Mouse (Mus musculus) CH12.LX (cell line): ENCODE measurements around the gene Irgc1. TPM values are rescaled to one million over a fixed set of nuclear protein-coding genes. Genes with fewer than 3 reads are reported as not detected.

Source experiments
- DNase-seq: peaks from one replicate; pipeline ENCODE4 v3.0.0-alpha.2; 2013; ENCODE audit errors: extremely low read depth
- H3K27ac ChIP-seq: 2 replicates; pipeline ENCODE4 v1.5.1; 2012; ENCODE audit warnings: low read depth, mild to moderate bottlenecking, control low read depth, moderate library complexity; ENCODE audit not compliant: insufficient read depth
- H3K27me3 ChIP-seq: replicated peaks from 2 replicates; pipeline ENCODE3; 2012; ENCODE audit warnings: inconsistent platforms
- H3K36me3 ChIP-seq, 2 experiments: replicated peaks in 1 of 2; 2 replicates each; pipeline versions ENCODE3 to v1.6.1; 2012; ENCODE audit warnings: inconsistent platforms in 1 of 2, low read length in 1 of 2, mild to moderate bottlenecking in 1 of 2, mixed read lengths in 1 of 2, moderate library complexity in 1 of 2; ENCODE audit not compliant: control insufficient read depth in 1 of 2, insufficient read depth in 1 of 2
- H3K4me1 ChIP-seq, 2 experiments: 2 replicates each; pipeline ENCODE4 v1.6.1; 2012; ENCODE audit warnings: inconsistent platforms in 1 of 2, moderate library complexity in 1 of 2; ENCODE audit not compliant: insufficient read depth in 2 of 2, control insufficient read depth in 1 of 2
- H3K4me2 ChIP-seq: 2 replicates; pipeline ENCODE4 v1.6.1; 2012; ENCODE audit warnings: low read depth, mild to moderate bottlenecking, control low read depth; ENCODE audit not compliant: poor library complexity, insufficient read depth, severe bottlenecking
- H3K4me3 ChIP-seq, 3 experiments: fragments of 150-350 bp in 1 of 3; sonication (generic) in 1 of 3; replicated peaks in 1 of 3; 2 replicates each; pipeline versions ENCODE3 to v1.5.1; 2011 to 2012; ENCODE audit warnings: low read depth in 2 of 3, low read length in 2 of 3, mild to moderate bottlenecking in 2 of 3, moderate library complexity in 2 of 3, control low read depth in 1 of 3, improper control_type of control experiment in 1 of 3, inconsistent platforms in 1 of 3, mixed read lengths in 1 of 3; ENCODE audit not compliant: poor library complexity in 1 of 3
- H3K79me2 ChIP-seq: replicated peaks from 2 replicates; pipeline ENCODE4 v1.6.1; 2012; ENCODE audit warnings: mild to moderate bottlenecking, moderate library complexity; ENCODE audit not compliant: control insufficient read depth, poor library complexity, insufficient read depth, severe bottlenecking; ENCODE audit errors: extremely low read depth
- H3K9ac ChIP-seq: 2 replicates; pipeline ENCODE4 v1.6.1; 2012; ENCODE audit warnings: low read depth, mild to moderate bottlenecking, control low read depth, moderate library complexity; ENCODE audit not compliant: insufficient read depth
- H3K9me3 ChIP-seq: replicated peaks from 2 replicates; pipeline ENCODE3; 2012; ENCODE audit warnings: low read length, inconsistent platforms, mixed read lengths
- BHLHE40 ChIP-seq: IDR thresholded peaks from 2 replicates; pipeline ENCODE4 v1.6.1; 2011; ENCODE audit warnings: mild to moderate bottlenecking, low read depth, low read length, improper control_type of control experiment
- CHD1 ChIP-seq: IDR thresholded peaks from 2 replicates; pipeline ENCODE4 v1.6.1; 2012; ENCODE audit warnings: low read depth, low read length, improper control_type of control experiment, inconsistent platforms
- CTCF ChIP-seq, 2 experiments: IDR thresholded peaks in 1 of 2; conservative IDR thresholded peaks in 1 of 2; 2 replicates each; pipeline ENCODE4 v1.5.1; 2011 to 2012; ENCODE audit warnings: low read depth in 2 of 2, low read length in 2 of 2, improper control_type of control experiment in 1 of 2, inconsistent platforms in 1 of 2, mild to moderate bottlenecking in 1 of 2, moderate library complexity in 1 of 2
- ELF1 ChIP-seq: IDR thresholded peaks from 2 replicates; pipeline ENCODE4 v1.6.1; 2014; ENCODE audit warnings: low read depth, mild to moderate bottlenecking, inconsistent platforms, low read length, improper control_type of control experiment
- EP300 ChIP-seq: IDR thresholded peaks from 2 replicates; pipeline ENCODE4 v1.6.1; 2011; ENCODE audit warnings: low read length, improper control_type of control experiment
- ETS1 ChIP-seq: conservative IDR thresholded peaks from 2 replicates; pipeline ENCODE4 v1.6.1; 2012; ENCODE audit warnings: low read depth, mild to moderate bottlenecking, inconsistent platforms, low read length, improper control_type of control experiment, moderate library complexity
- GABPA ChIP-seq: IDR thresholded peaks from 2 replicates; pipeline ENCODE4 v1.6.1; 2012; ENCODE audit warnings: low read depth, low read length, improper control_type of control experiment, inconsistent platforms; ENCODE audit not compliant: insufficient replicate concordance
- HCFC1 ChIP-seq: IDR thresholded peaks from 2 replicates; pipeline ENCODE4 v1.6.1; 2012; ENCODE audit warnings: low read depth, mild to moderate bottlenecking, inconsistent platforms, low read length, improper control_type of control experiment
- JUN ChIP-seq: IDR thresholded peaks from 2 replicates; pipeline ENCODE4 v1.6.1; 2011; ENCODE audit warnings: low read depth, mild to moderate bottlenecking, low read length, improper control_type of control experiment, moderate library complexity; ENCODE audit not compliant: insufficient read depth
- KAT2A ChIP-seq: IDR thresholded peaks from 2 replicates; pipeline ENCODE4 v1.6.1; 2012; ENCODE audit warnings: low read length, improper control_type of control experiment, inconsistent platforms; ENCODE audit not compliant: insufficient replicate concordance
- MAFK ChIP-seq: IDR thresholded peaks from 2 replicates; pipeline ENCODE4 v1.6.1; 2011; ENCODE audit warnings: low read length, improper control_type of control experiment; ENCODE audit not compliant: insufficient replicate concordance
- MAX ChIP-seq: IDR thresholded peaks from 2 replicates; pipeline ENCODE4 v1.6.1; 2011; ENCODE audit warnings: low read length, improper control_type of control experiment
- MAZ ChIP-seq: IDR thresholded peaks from 2 replicates; pipeline ENCODE4 v1.6.1; 2012; ENCODE audit warnings: low read depth, mild to moderate bottlenecking, inconsistent platforms, low read length, improper control_type of control experiment, moderate library complexity
- MEF2A ChIP-seq: IDR thresholded peaks from 2 replicates; pipeline ENCODE4 v1.6.1; 2014; ENCODE audit warnings: low read depth, mild to moderate bottlenecking, inconsistent platforms, low read length, improper control_type of control experiment, borderline replicate concordance
- MXI1 ChIP-seq: IDR thresholded peaks from 2 replicates; pipeline ENCODE4 v1.6.1; 2011; ENCODE audit warnings: mild to moderate bottlenecking, low read depth, low read length, improper control_type of control experiment
- NELFE ChIP-seq: IDR thresholded peaks from 2 replicates; pipeline ENCODE4 v1.6.1; 2011; ENCODE audit warnings: low read depth, low read length, improper control_type of control experiment
- NRF1 ChIP-seq: IDR thresholded peaks from 2 replicates; pipeline ENCODE4 v1.6.1; 2014; ENCODE audit warnings: low read depth, mild to moderate bottlenecking, inconsistent platforms, low read length, improper control_type of control experiment, moderate library complexity
- RAD21 ChIP-seq: IDR thresholded peaks from 2 replicates; pipeline ENCODE4 v1.6.1; 2011; ENCODE audit warnings: low read depth, mild to moderate bottlenecking, low read length, improper control_type of control experiment, moderate library complexity
- RCOR1 ChIP-seq: conservative IDR thresholded peaks from 2 replicates; pipeline ENCODE4 v1.6.1; 2012; ENCODE audit warnings: low read depth, mild to moderate bottlenecking, inconsistent platforms, low read length, improper control_type of control experiment
- SIN3A ChIP-seq: IDR thresholded peaks from 2 replicates; pipeline ENCODE4 v1.6.1; 2012; ENCODE audit warnings: low read length, improper control_type of control experiment, inconsistent platforms
- TBP ChIP-seq: conservative IDR thresholded peaks from 2 replicates; pipeline ENCODE4 v1.6.1; 2011; ENCODE audit warnings: low read depth, low read length, improper control_type of control experiment
- UBTF ChIP-seq: IDR thresholded peaks from 2 replicates; pipeline ENCODE4 v1.6.1; 2012; ENCODE audit warnings: low read depth, mild to moderate bottlenecking, inconsistent platforms, low read length, improper control_type of control experiment, moderate library complexity
- USF2 ChIP-seq: conservative IDR thresholded peaks from 2 replicates; pipeline ENCODE4 v1.6.1; 2011; ENCODE audit warnings: low read depth, low read length, improper control_type of control experiment
- ZC3H11A ChIP-seq: IDR thresholded peaks from 2 replicates; pipeline ENCODE4 v1.6.1; 2012; ENCODE audit warnings: low read depth, mild to moderate bottlenecking, inconsistent platforms, low read length, improper control_type of control experiment
- ZKSCAN1 ChIP-seq: IDR thresholded peaks from 2 replicates; pipeline ENCODE4 v1.6.1; 2012; ENCODE audit warnings: low read depth, inconsistent platforms, low read length, improper control_type of control experiment, borderline replicate concordance
- ZNF384 ChIP-seq: IDR thresholded peaks from 2 replicates; pipeline ENCODE4 v1.6.1; 2012; ENCODE audit warnings: low read depth, low read length, improper control_type of control experiment, inconsistent platforms
- dilution Hi-C: fragments of 300-500 bp; cut with MboI; formaldehyde crosslinking; loops from 2 replicates; pipeline ENCODE4 v1.14.3; 2020; ENCODE audit warnings: low sequenced_read_pairs; ENCODE audit not compliant: extremely low pct_unique_long_range_greater_than_20kb, extremely low pct_ligation_motif_present
- in situ Hi-C: fragments of 300-500 bp; cut with MboI; formaldehyde crosslinking; loops from 3 replicates; pipeline ENCODE4 v1.14.3; 2019; ENCODE audit warnings: low sequenced_read_pairs, low pct_ligation_motif_present, low pct_unique_long_range_greater_than_20kb, mixed read lengths
- polyA plus RNA-seq: library from polyadenylated mRNA; unstranded; fragments of >175 nt; gene quantifications from 2 replicates; pipeline ENCODE4 v1.2.1, GENCODE M21; 2012; ENCODE audit warnings: low read depth; ENCODE audit not compliant: insufficient read length
- total RNA-seq, 2 experiments: library from RNA; depleted of rRNA; stranded (reverse); fragments of 300-350 nt in 1 of 2; fragments of >200 nt in 1 of 2; gene quantifications; 2 replicates each; pipeline ENCODE4 v1.2.3; 2012 to 2014

The Irgc1 gene
- total and polyA plus RNA-seq, 3 experiments: not detected

DNA sequence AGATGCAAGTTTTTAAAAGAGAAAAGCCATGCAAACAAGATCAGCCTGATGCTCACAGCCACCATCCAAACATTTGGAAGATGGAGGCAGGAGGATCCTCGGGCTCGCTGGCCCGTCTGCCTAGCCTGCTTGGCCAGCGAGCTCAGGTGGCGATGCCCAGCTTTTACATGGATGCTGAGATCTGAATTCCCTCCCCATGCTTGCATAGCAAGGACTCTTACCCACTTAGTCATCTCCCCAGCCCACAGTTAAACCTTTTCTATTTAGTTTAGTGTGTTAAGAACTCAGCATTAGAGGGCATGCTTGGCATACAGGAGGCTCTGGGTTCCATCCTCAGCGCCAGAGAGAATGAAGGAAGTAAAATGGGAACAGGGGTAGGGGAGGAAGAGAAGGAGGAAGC is 12.9 kb downstream of the Irgc1 start:
- Histone ChIP-seq H3K4me3 (no peak overlapping the region), H3K27ac (no peak overlapping the region), H3K79me2 (no peaks in the 10 kb centered on the region)
- dilution Hi-C loops: no loop called here
- TF ChIP-seq TBP: no peak
- no peak for TF ChIP-seq KAT2A
- no peak for TF ChIP-seq RAD21
- no peak for TF ChIP-seq ZKSCAN1
- TF ChIP-seq UBTF: no peak
- no peak for TF ChIP-seq SIN3A
- no peak for TF ChIP-seq CTCF (conservative IDR thresholded peaks at IDR 0.05 in 1 of 2, IDR thresholded peaks at IDR 0.05 in 1 of 2; ENCODE audit: low read depth in 2 of 2, low read length in 2 of 2)
- no peak for TF ChIP-seq EP300
- TF ChIP-seq USF2: no peak
- no peak for TF ChIP-seq RCOR1
- TF ChIP-seq JUN: no peak
- TF ChIP-seq BHLHE40: no peak
- TF ChIP-seq NRF1: no peak
- no peak for TF ChIP-seq MXI1
- TF ChIP-seq, all 38 proteins: peak for 0
- in situ Hi-C loops: no loop called here
- no peak overlapping the region for H3K4me2 ChIP-seq
- H3K9ac ChIP-seq: no peak overlapping the region
- peaks cover 12 to 28% of the 10 kb centered on the region in 2 experiments; a peak in 3 of 4 replicates for H3K4me1 ChIP-seq
- H3K27me3 ChIP-seq: peaks cover 10% of the 10 kb centered on the region
- no peaks in the 10 kb centered on the region for H3K36me3 ChIP-seq
- H3K9me3 ChIP-seq: no peaks in the 10 kb centered on the region
- DNase-seq: no peak

DNA sequence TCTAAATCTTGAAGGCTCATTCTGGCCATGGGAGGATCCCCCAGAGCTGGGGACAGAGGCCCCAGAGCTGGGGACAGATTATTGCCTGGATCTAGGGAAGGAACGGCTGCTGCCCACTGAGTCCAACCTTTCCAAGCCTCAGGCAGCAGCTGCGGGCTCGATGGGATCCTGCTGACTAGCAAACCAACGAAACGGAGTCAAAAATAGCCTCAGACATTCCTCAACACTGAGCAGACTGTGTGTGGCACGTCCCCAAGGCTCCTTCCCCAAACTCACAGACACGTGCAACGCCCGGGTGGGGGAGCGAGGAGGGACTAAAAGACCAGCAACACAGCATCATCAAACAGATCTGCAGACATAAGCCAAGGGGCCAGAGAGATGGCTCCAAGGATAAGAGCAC is 14.1 kb downstream of the Irgc1 start:
- peaks cover 7 to 16% of the 10 kb centered on the region in 2 experiments; a peak in 3 of 4 replicates for H3K4me1 ChIP-seq
- no peak overlapping the region for H3K27ac ChIP-seq
- TF ChIP-seq ZC3H11A: no peak
- no peak for TF ChIP-seq ETS1
- no peak for TF ChIP-seq ELF1
- TF ChIP-seq MEF2A: no peak
- TF ChIP-seq JUN: no peak
- TF ChIP-seq ZKSCAN1: no peak
- TF ChIP-seq CHD1: no peak
- TF ChIP-seq GABPA: no peak
- TF ChIP-seq RCOR1: no peak
- TF ChIP-seq ZNF384: no peak
- no peak for TF ChIP-seq MXI1
- no peak for TF ChIP-seq SIN3A
- no peak for TF ChIP-seq KAT2A
- TF ChIP-seq NELFE: no peak
- no peak for TF ChIP-seq MAZ
- TF ChIP-seq MAX: no peak
- no peak for TF ChIP-seq HCFC1
- no peak for TF ChIP-seq CTCF (conservative IDR thresholded peaks at IDR 0.05 in 1 of 2, IDR thresholded peaks at IDR 0.05 in 1 of 2; ENCODE audit: low read depth in 2 of 2, low read length in 2 of 2)
- no peak for TF ChIP-seq MAFK
- no peak for TF ChIP-seq NRF1
- H3K36me3 ChIP-seq: no peaks in the 10 kb centered on the region
- no peak for DNase-seq
- dilution Hi-C loops (no loop called here), in situ Hi-C loops (no loop called here)
- no peaks in the 10 kb centered on the region for H3K79me2 ChIP-seq
- H3K4me2 ChIP-seq: no peak overlapping the region
- no peak overlapping the region for H3K9ac ChIP-seq
- no peak overlapping the region for H3K4me3 ChIP-seq
- H3K27me3 ChIP-seq: peaks cover 10% of the 10 kb centered on the region
- H3K9me3 ChIP-seq: no peaks in the 10 kb centered on the region
